Mouse (Mus musculus) heart, adult 2 months (tissue): ENCODE measurements at regions not wholly inside any gene's neighbourhood (a gene's known extent, or its start where the extent isn't known, plus 50 kb on each side); places are given as distances from the start of the nearest gene placed in this dataset.

Experiments
- DNase-seq, 2 experiments: peaks; one replicate each; pipeline ENCODE4 v3.0.0; 2021
- H3K27ac ChIP-seq: fragments of 200-600 bp; 2 replicates; pipeline ENCODE4 v1.8.1; 2022
- H3K27me3 ChIP-seq: fragments of 200-500 bp; 2 replicates; pipeline ENCODE4 v1.6.1; 2012; ENCODE audit warnings: mild to moderate bottlenecking, low read length, inconsistent platforms, mixed read lengths; ENCODE audit not compliant: control insufficient read depth, insufficient read depth
- H3K36me3 ChIP-seq: fragments of 200-500 bp; 2 replicates; pipeline ENCODE4 v1.6.1; 2012; ENCODE audit warnings: low read length, inconsistent platforms; ENCODE audit not compliant: control insufficient read depth, insufficient read depth
- H3K4me1 ChIP-seq: fragments of 200-500 bp; 2 replicates; pipeline ENCODE4 v1.6.1; 2011; ENCODE audit warnings: low read length; ENCODE audit not compliant: control insufficient read depth, insufficient read depth
- H3K4me3 ChIP-seq: fragments of 200-600 bp; 2 replicates; pipeline ENCODE4 v1.8.1; 2022
- H3K79me2 ChIP-seq: fragments of 200-500 bp; replicated peaks from 2 replicates; pipeline ENCODE4 v1.6.1; 2012; ENCODE audit warnings: mild to moderate bottlenecking, inconsistent platforms, low read length, moderate library complexity, mixed read lengths; ENCODE audit not compliant: control insufficient read depth, insufficient read depth
- H3K9ac ChIP-seq: fragments of 200-500 bp; 2 replicates; pipeline ENCODE4 v1.6.1; 2012; ENCODE audit warnings: low read depth, mild to moderate bottlenecking, control low read depth, inconsistent platforms, low read length, mixed read lengths
- CTCF ChIP-seq: fragments of 200-600 bp; IDR thresholded peaks from 2 replicates; pipeline ENCODE4 v1.8.1; 2022; ENCODE audit warnings: antibody characterized with exemption, mild to moderate bottlenecking, moderate library complexity
- EP300 ChIP-seq: fragments of 200-500 bp; IDR thresholded peaks from 2 replicates; pipeline ENCODE4 v1.6.1; 2011; ENCODE audit warnings: low read depth, low read length, control low read depth; ENCODE audit not compliant: insufficient read depth
- POLR2A ChIP-seq: fragments of 200-500 bp; IDR thresholded peaks from 2 replicates; pipeline ENCODE4 v1.6.1; 2011; ENCODE audit warnings: mild to moderate bottlenecking, low read depth, low read length, control low read depth; ENCODE audit not compliant: insufficient read depth
- WGBS: fragments of 180-500 bp; shearing (Covaris S2); methylation state at CpG from one replicate; pipeline ENCODE4 v1.1.7; 2018; 5-methylcytosine and 5-hydroxymethylcytosine counted together
- intact Hi-C: fragments of 180-260 bp; cut with DNase I; formaldehyde crosslinking; loops from one replicate; pipeline ENCODE4 v1.15.1; 2025

GRCm38 (mm10) chr13:70159604-70160003, 357.4 kb downstream of the Med10 start:
- Histone ChIP-seq H3K79me2 (no peaks in the 10 kb centered on the region), H3K27ac (no peak overlapping the region), H3K27me3 (no peaks in the 10 kb centered on the region), H3K4me3 (no peak overlapping the region), H3K36me3 (no peaks in the 10 kb centered on the region), H3K9ac (no peak overlapping the region), H3K4me1 (no peaks in the 10 kb centered on the region)
- DNase-seq = no peak
- no peak for TF ChIP-seq POLR2A
- TF ChIP-seq CTCF = no peak
- TF ChIP-seq EP300 = no peak
- WGBS = 56% methylated on average over 6 of the region's 6 CpGs
- intact Hi-C loops = no loop called here

GRCm38 (mm10) chr13:70162115-70162514, 359.9 kb downstream of the Med10 start:
- no peaks in the 10 kb centered on the region for H3K27me3 ChIP-seq

GRCm38 (mm10) chr13:70165511-70166225, 363.5 kb downstream of the Med10 start:
- no peaks in the 10 kb centered on the region for H3K36me3 ChIP-seq
- H3K79me2 ChIP-seq = no peaks in the 10 kb centered on the region
- no peak for TF ChIP-seq CTCF
- TF ChIP-seq EP300 = no peak
- no peak for TF ChIP-seq POLR2A
- intact Hi-C loops = no loop called here
- DNase-seq = no peak
- H3K4me1 ChIP-seq = no peaks in the 10 kb centered on the region
- H3K27me3 ChIP-seq = no peaks in the 10 kb centered on the region
- no peak overlapping the region for H3K9ac ChIP-seq
- no peak overlapping the region for H3K4me3 ChIP-seq
- no peak overlapping the region for H3K27ac ChIP-seq
- 75% methylated on average over 15 of the region's 15 CpGs for WGBS

More at GRCm38 (mm10) chr13:70162115-70162514, 359.9 kb downstream of the Med10 start:
- Histone ChIP-seq H3K9ac (no peak overlapping the region), H3K36me3 (no peaks in the 10 kb centered on the region), H3K4me3 (no peak overlapping the region), H3K4me1 (no peaks in the 10 kb centered on the region), H3K79me2 (no peaks in the 10 kb centered on the region), H3K27ac (no peak overlapping the region)
- TF ChIP-seq POLR2A = no peak
- no peak for TF ChIP-seq EP300
- no peak for TF ChIP-seq CTCF
- intact Hi-C loops = no loop called here
- WGBS = 83% methylated on average over 4 of the region's 4 CpGs
- DNase-seq = no peak

- WGBS = 39% methylated on average over 4 of the region's 4 CpGs
- Histone ChIP-seq H3K27ac (no peak overlapping the region), H3K27me3 (no peaks in the 10 kb centered on the region), H3K4me3 (no peak overlapping the region), H3K4me1 (no peaks in the 10 kb centered on the region), H3K9ac (no peak overlapping the region), H3K79me2 (no peaks in the 10 kb centered on the region), H3K36me3 (no peaks in the 10 kb centered on the region)
- no peak for TF ChIP-seq CTCF
- no peak for TF ChIP-seq EP300
- TF ChIP-seq POLR2A = no peak
- intact Hi-C loops = no loop called here
- DNase-seq = no peak
Measured at GRCm38 (mm10) chr13:70167747-70168146, 365.6 kb downstream of the Med10 start.

- Histone ChIP-seq H3K4me1 (no peaks in the 10 kb centered on the region), H3K36me3 (no peaks in the 10 kb centered on the region), H3K27me3 (no peaks in the 10 kb centered on the region), H3K27ac (no peak overlapping the region), H3K4me3 (no peak overlapping the region), H3K79me2 (no peaks in the 10 kb centered on the region), H3K9ac (no peak overlapping the region)
- DNase-seq = no peak
- intact Hi-C loops = no loop called here
- no peak for TF ChIP-seq EP300
- no peak for TF ChIP-seq POLR2A
- no peak for TF ChIP-seq CTCF
- WGBS = 82% methylated on average over 3 of the region's 3 CpGs
Measured at GRCm38 (mm10) chr13:70168906-70169305, 366.7 kb downstream of the Med10 start.

- 83% methylated on average over 2 of the region's 2 CpGs for WGBS
- Histone ChIP-seq H3K4me3 (no peak overlapping the region), H3K79me2 (no peaks in the 10 kb centered on the region), H3K4me1 (no peaks in the 10 kb centered on the region), H3K36me3 (no peaks in the 10 kb centered on the region), H3K27ac (no peak overlapping the region), H3K27me3 (no peaks in the 10 kb centered on the region), H3K9ac (no peak overlapping the region)
- intact Hi-C loops = no loop called here
- no peak for DNase-seq
- TF ChIP-seq CTCF (no peak), EP300 (no peak), POLR2A (no peak)
Measured at GRCm38 (mm10) chr13:70177066-70177465, 374.9 kb downstream of the Med10 start.
